Mouse (Mus musculus) midbrain, embryonic 15.5 days (tissue): ENCODE results near the gene Caml. TPM values are rescaled to one million over a fixed set of nuclear protein-coding genes. Genes with fewer than 3 reads are reported as not detected.
A peak's percentile ranks its signal among the peaks of the same experiment; 100 is the strongest.
"Not testable (repeated sequence)": the region's sequence is repeated elsewhere in the genome, so short reads cannot be mapped to it uniquely, and the experiment has no call there.

Experiments used
- ATAC-seq: fragments of 200-750 bp; cut with Nextera tagmentation; replicated peaks from 2 replicates; pipeline ENCODE4 v1.8.0; 2017; ENCODE audit warnings: moderate TSS enrichment
- H3K27ac ChIP-seq: fragments of 300-500 bp; sonication (generic); 2 replicates; pipeline ENCODE4 v1.5.1; 2015; ENCODE audit warnings: mild to moderate bottlenecking, inconsistent platforms
- H3K27me3 ChIP-seq: fragments of 300-500 bp; sonication (generic); replicated peaks from 2 replicates; pipeline ENCODE4 v1.6.1; 2015; ENCODE audit warnings: inconsistent platforms
- H3K36me3 ChIP-seq: fragments of 300-500 bp; sonication (generic); replicated peaks from 2 replicates; pipeline ENCODE4 v1.6.1; 2015; ENCODE audit warnings: inconsistent platforms
- H3K4me1 ChIP-seq: fragments of 300-500 bp; sonication (generic); 2 replicates; pipeline ENCODE4 v1.6.1; 2015; ENCODE audit warnings: inconsistent platforms
- H3K4me2 ChIP-seq: fragments of 300-500 bp; sonication (generic); 2 replicates; pipeline ENCODE4 v1.6.1; 2015; ENCODE audit warnings: inconsistent platforms, mild to moderate bottlenecking, moderate library complexity
- H3K4me3 ChIP-seq: fragments of 300-500 bp; sonication (generic); 2 replicates; pipeline ENCODE4 v1.5.1; 2015; ENCODE audit warnings: mild to moderate bottlenecking, inconsistent platforms
- H3K9ac ChIP-seq: fragments of 300-500 bp; sonication (generic); 2 replicates; pipeline ENCODE4 v1.6.1; 2015; ENCODE audit warnings: mild to moderate bottlenecking, inconsistent platforms
- H3K9me3 ChIP-seq: fragments of 300-500 bp; sonication (generic); 2 replicates; pipeline ENCODE4 v1.6.1; 2016; ENCODE audit warnings: inconsistent platforms
- WGBS: fragments of 180-500 bp; shearing (Covaris S2); methylation state at CpG from one replicate; pipeline ENCODE4 v1.1.7; 2015; ENCODE audit warnings: mixed read lengths; 5-methylcytosine and 5-hydroxymethylcytosine counted together
- polyA plus RNA-seq: library from polyadenylated mRNA; unstranded; fragments of >200 nt; fragmentation: Nextera tagmentation; extraction: Ambion mirVana; gene quantifications from 2 replicates; pipeline ENCODE4 v1.2.1, GENCODE M21; 2015

The Caml gene
- polyA plus RNA-seq = 94.4 and 103 TPM in 2 replicates

GRCm38 (mm10) chr13:55622649-55623541 is at the start of gene Caml:
Gene Caml, plus strand, starts transcription at chr13:55623005.
- under 1% methylated on average over 59 of the region's 59 CpGs for WGBS
- H3K4me3 ChIP-seq = peak within 1 kb of the TSS; percentile 89

GRCm38 (mm10) chr13:55573432-55573831 is 49.4 kb upstream of the Caml start, which contains the start of gene Tmed9:
Gene Tmed9, plus strand, starts transcription at chr13:55573732.
- Histone ChIP-seq H3K4me3 (no peak within 1 kb of the TSS), H3K27me3 (no peaks in the 10 kb centered on the region), H3K4me1 (peaks cover 20% of the 10 kb centered on the region), H3K9me3 (no peaks in the 10 kb centered on the region), H3K27ac (no peak within 1 kb of the TSS), H3K9ac (no peak within 1 kb of the TSS), H3K36me3 (no peaks in the 10 kb centered on the region), H3K4me2 (no peak within 1 kb of the TSS)
- WGBS = 98% methylated on average over 2 of the region's 2 CpGs
- ATAC-seq = no peak

More at GRCm38 (mm10) chr13:55622649-55623541, at the start of gene Caml:
- Histone ChIP-seq H3K9me3 (no peaks in the 10 kb centered on the region), H3K27ac (peak within 1 kb of the TSS; percentile 93), H3K36me3 (0 out of 2 replicates have a peak, but pooled peaks cover 4% of the 10 kb centered on the region), H3K4me2 (peak within 1 kb of the TSS; percentile 64), H3K9ac (peak within 1 kb of the TSS; percentile 89), H3K27me3 (no peaks in the 10 kb centered on the region), H3K4me1 (peaks cover 39% of the 10 kb centered on the region)
- peak; percentile 98 for ATAC-seq

GRCm38 (mm10) chr13:55574321-55574720 is 48.5 kb upstream of the Caml start:
- H3K9ac ChIP-seq = no peak overlapping the region
- no peak for ATAC-seq
- H3K36me3 ChIP-seq = no peaks in the 10 kb centered on the region
- no peak overlapping the region for H3K4me3 ChIP-seq
- H3K27me3 ChIP-seq = no peaks in the 10 kb centered on the region
- peaks cover 13% of the 10 kb centered on the region for H3K4me1 ChIP-seq
- H3K4me2 ChIP-seq = no peak overlapping the region
- H3K9me3 ChIP-seq = no peaks in the 10 kb centered on the region
- 73% methylated on average over 5 of the region's 5 CpGs for WGBS
- no peak overlapping the region for H3K27ac ChIP-seq

DNA sequence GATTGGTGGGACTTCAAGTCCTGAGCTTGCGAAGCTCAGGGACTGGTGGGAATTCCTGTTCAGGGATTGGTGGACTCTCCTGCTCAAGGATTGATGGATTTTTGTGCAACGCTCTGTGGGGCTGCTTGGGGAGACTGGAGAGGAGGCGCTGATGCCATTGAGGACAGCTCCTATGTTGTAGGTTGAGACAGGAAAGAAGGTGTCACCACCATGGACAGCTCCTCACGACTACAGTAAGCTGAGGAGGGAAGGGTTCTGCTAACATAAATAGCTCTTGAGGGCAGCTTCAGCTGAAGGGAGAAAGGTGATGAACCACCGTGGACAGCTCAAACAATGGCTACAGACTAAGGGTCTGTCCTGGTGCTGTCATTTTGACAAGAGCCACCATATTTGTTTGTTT is 46.9 kb upstream of the Caml start:
- H3K27me3 ChIP-seq = no peaks in the 10 kb centered on the region
- H3K27ac ChIP-seq = no peak overlapping the region
- H3K4me2 ChIP-seq = no peak overlapping the region
- peaks cover 6% of the 10 kb centered on the region for H3K4me1 ChIP-seq
- ATAC-seq = no peak
- no peaks in the 10 kb centered on the region for H3K9me3 ChIP-seq
- no peak overlapping the region for H3K4me3 ChIP-seq
- H3K9ac ChIP-seq = no peak overlapping the region
- H3K36me3 ChIP-seq = no peaks in the 10 kb centered on the region
- 63% methylated on average over 5 of the region's 5 CpGs for WGBS

DNA sequence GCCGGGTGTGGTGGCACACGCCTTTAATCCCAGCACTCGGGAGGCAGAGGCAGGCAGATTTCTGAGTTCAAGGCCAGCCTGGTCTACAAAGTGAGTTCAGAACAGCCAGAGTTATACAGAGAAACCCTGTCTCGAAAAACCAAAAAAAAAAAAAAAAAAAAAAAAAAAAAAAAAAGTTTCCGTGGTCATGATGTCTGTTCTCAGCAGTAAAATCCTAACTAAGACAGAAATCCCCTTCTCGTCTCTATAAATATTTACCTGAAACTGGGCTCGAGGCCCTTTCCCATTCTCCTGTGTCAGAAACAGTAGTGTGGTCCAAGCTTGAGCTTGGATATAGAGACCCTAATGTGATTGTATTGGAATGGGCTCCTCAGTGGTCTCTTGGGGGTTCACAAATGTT is 45.9 kb upstream of the Caml start:
- H3K9me3 ChIP-seq, ATAC-seq: not testable (repeated sequence)
- 90% methylated on average over 7 of the region's 7 CpGs for WGBS

DNA sequence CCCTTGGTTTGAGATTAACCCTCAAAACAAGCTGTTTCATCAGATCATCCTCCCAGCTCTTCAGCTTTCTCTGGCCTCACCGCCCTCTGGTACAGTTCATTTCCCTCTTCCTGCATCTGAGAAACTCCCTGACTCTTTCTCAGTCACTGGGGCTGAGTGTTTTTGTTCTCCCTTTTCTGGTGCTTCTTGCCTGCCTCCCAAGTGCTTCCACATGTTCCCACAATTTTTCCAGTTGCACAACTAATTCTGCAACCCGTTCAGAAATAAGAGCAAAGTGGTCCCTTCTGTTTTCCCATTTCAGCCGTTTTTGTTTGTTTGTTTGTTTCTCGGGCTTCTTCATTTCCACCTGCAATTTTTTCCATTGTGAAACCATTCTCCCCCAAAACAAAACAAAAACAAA is 44.7 kb upstream of the Caml start:
- H3K4me2 ChIP-seq = no peak overlapping the region
- H3K4me1 ChIP-seq = no peaks in the 10 kb centered on the region
- H3K9ac ChIP-seq = no peak overlapping the region
- no peak overlapping the region for H3K4me3 ChIP-seq
- no peaks in the 10 kb centered on the region for H3K9me3 ChIP-seq
- no peak for ATAC-seq
- no peaks in the 10 kb centered on the region for H3K36me3 ChIP-seq
- no peaks in the 10 kb centered on the region for H3K27me3 ChIP-seq
- 88% methylated on average over 4 of the region's 4 CpGs for WGBS
- no peak overlapping the region for H3K27ac ChIP-seq

More for the DNA sequence above, 45.9 kb upstream of the Caml start:
- H3K36me3 ChIP-seq, H3K9ac ChIP-seq, H3K4me2 ChIP-seq, H3K27me3 ChIP-seq, H3K4me3 ChIP-seq, H3K4me1 ChIP-seq, H3K27ac ChIP-seq: not testable (repeated sequence)

DNA sequence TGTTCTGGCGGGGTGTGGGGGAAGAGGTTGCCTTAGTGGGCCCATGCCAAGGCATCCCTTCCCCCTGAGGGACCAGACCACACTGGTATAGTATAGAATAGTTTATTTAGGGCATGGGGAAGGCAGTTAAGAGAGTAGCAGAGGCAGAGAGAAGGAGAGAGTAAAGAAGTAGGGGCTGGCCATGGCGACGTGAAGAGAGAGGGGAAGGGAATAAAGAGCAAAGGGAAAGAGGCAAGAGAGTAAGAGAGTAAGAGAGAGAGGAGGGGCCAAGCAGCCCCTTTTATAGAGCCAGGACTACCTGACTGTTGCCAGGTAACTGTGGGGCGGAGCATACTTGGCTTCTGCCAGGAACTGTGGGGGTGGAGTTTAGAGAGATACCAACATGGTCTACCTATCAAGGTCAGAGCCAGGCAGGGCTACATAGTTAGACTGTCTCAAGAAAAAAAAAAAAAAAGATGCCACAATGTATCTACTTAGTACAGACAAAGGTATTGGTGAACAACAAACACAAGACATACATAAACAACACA is 30.8 kb upstream of the Caml start:
- H3K27me3 ChIP-seq = no peaks in the 10 kb centered on the region
- H3K36me3 ChIP-seq = peaks cover 17% of the 10 kb centered on the region
- H3K4me2 ChIP-seq = peak overlapping the region; percentile 75; the same call in 1 of the 2 replicates
- 74% methylated on average over 4 of the region's 4 CpGs for WGBS
- H3K9me3 ChIP-seq = no peaks in the 10 kb centered on the region
- peak; percentile 18; the same call in 1 of the 2 replicates for ATAC-seq
- H3K9ac ChIP-seq = no peak overlapping the region
- no peak overlapping the region for H3K4me3 ChIP-seq
- H3K4me1 ChIP-seq = peaks cover 16% of the 10 kb centered on the region
- H3K27ac ChIP-seq = no peak overlapping the region

DNA sequence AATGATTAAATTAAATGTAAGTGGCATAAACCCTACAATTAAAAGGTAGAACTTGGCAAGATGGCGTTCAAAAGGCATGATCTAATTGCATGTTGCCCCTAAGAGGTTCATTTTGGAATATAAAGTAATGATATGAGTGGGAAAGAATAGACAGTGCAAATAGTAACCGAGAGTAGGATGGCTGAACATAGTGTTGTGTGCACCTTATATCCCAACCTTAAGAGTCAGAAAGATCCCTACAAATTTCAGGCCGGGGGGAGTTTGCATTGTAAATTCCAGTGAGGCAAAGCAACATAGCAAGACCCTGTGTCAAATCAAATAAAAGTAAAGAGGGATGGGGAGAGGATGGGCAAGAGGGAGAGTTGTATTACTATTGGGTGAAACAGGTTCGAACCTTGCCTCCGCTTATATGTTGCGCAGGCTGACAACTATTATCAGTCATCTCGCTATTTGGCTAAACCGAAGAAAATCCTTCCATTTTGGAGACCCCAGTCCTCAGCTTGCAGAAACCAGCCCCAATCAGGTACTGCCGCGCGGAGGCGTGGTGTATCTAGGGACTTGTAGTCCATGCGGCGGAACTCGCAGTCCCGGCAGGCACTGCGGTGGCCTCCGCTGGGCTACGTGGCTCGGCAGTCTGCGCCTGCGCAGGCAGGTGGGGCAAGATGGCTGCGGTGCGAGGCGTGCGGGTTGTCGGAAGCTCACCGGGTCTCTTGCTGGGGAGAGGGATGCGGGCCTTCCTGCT is 30.1 kb upstream of the Caml start:
- peaks cover 21% of the 10 kb centered on the region for H3K36me3 ChIP-seq
- H3K4me1 ChIP-seq = peaks cover 16% of the 10 kb centered on the region
- peak overlapping the region; percentile 85 for H3K27ac ChIP-seq
- WGBS = 3% methylated on average over 29 of the region's 29 CpGs
- no peaks in the 10 kb centered on the region for H3K27me3 ChIP-seq
- peak overlapping the region; percentile 77 for H3K9ac ChIP-seq
- ATAC-seq = peak; percentile 98
- H3K9me3 ChIP-seq = no peaks in the 10 kb centered on the region
- peak overlapping the region; percentile 75 for H3K4me2 ChIP-seq
- H3K4me3 ChIP-seq = peak overlapping the region; percentile 69

GRCm38 (mm10) chr13:55593254-55593747 is 29.5 kb upstream of the Caml start:
- peak overlapping the region; percentile 69 for H3K4me3 ChIP-seq

GRCm38 (mm10) chr13:55595375-55595774 is 27.4 kb upstream of the Caml start:
- peaks cover 22% of the 10 kb centered on the region for H3K4me1 ChIP-seq
- WGBS = 89% methylated on average over 12 of the region's 12 CpGs
- H3K36me3 ChIP-seq = peaks cover 21% of the 10 kb centered on the region
- no peak overlapping the region for H3K27ac ChIP-seq
- no peak overlapping the region for H3K4me2 ChIP-seq
- no peaks in the 10 kb centered on the region for H3K9me3 ChIP-seq
- ATAC-seq = no peak
- no peak overlapping the region for H3K4me3 ChIP-seq
- no peaks in the 10 kb centered on the region for H3K27me3 ChIP-seq
- no peak overlapping the region for H3K9ac ChIP-seq

More at GRCm38 (mm10) chr13:55593254-55593747, 29.5 kb upstream of the Caml start:
- H3K27me3 ChIP-seq = no peaks in the 10 kb centered on the region
- peaks cover 21% of the 10 kb centered on the region for H3K36me3 ChIP-seq
- peaks cover 16% of the 10 kb centered on the region for H3K4me1 ChIP-seq
- H3K27ac ChIP-seq = peak overlapping the region; percentile 85
- peak overlapping the region; percentile 77 for H3K9ac ChIP-seq
- peak overlapping the region; percentile 75 for H3K4me2 ChIP-seq
- H3K9me3 ChIP-seq = no peaks in the 10 kb centered on the region
- peak; percentile 60 for ATAC-seq
- WGBS = under 1% methylated on average over 31 of the region's 31 CpGs

- H3K4me1 ChIP-seq = peaks cover 35% of the 10 kb centered on the region
- WGBS = 96% methylated on average over 12 of the region's 12 CpGs
- ATAC-seq = no peak
Observed at GRCm38 (mm10) chr13:55596802-55597201, 26.0 kb upstream of the Caml start.

More at GRCm38 (mm10) chr13:55596802-55597201, 26.0 kb upstream of the Caml start:
- Histone ChIP-seq H3K4me2 (no peak overlapping the region), H3K27ac (no peak overlapping the region), H3K9ac (no peak overlapping the region), H3K27me3 (no peaks in the 10 kb centered on the region), H3K36me3 (peaks cover 21% of the 10 kb centered on the region), H3K9me3 (no peaks in the 10 kb centered on the region), H3K4me3 (no peak overlapping the region)
